Mouse (Mus musculus): ENCODE results near the gene Olfr1178. TPM values are rescaled to one million over a fixed set of nuclear protein-coding genes. Genes with fewer than 3 reads are reported as not detected.
A peak's percentile ranks its signal among the peaks of the same experiment; 100 is the strongest.

The Olfr1178 gene
- not detected in 2 replicates for total RNA-seq (2014; rRNA removed)
- not detected in 2 replicates for polyA plus RNA-seq (2015; fragmentation: Nextera tagmentation; extraction: Ambion mirVana)

GRCm38 (mm10) chr2:88386762-88387161 is at the start of gene Olfr1178:
Gene Olfr1178, plus strand, starts transcription at chr2:88387062.
- no peak for TF ChIP-seq CTCF (IDR thresholded peaks at IDR 0.05; ENCODE audit: low read depth)
- no peaks in the 10 kb centered on the region for H3K27me3 ChIP-seq (ENCODE audit: insufficient read depth, low read length)
- no peaks in the 10 kb centered on the region for H3K9me3 ChIP-seq (ENCODE audit: low read length)
- no peaks in the 10 kb centered on the region for H3K36me3 ChIP-seq (ENCODE audit: insufficient read depth)
- no peak for ATAC-seq
- H3K4me3 ChIP-seq (ENCODE audit: low read depth, low read length) = no peak within 1 kb of the TSS
- no peaks in the 10 kb centered on the region for H3K4me1 ChIP-seq (ENCODE audit: insufficient read depth)
- H3K9ac ChIP-seq = no peak within 1 kb of the TSS
- H3K4me2 ChIP-seq (ENCODE audit: low read depth) = no peak within 1 kb of the TSS
- no peak for DNase-seq
- WGBS = 90% methylated on average over 1 of the region's 1 CpGs
- H3K27ac ChIP-seq (ENCODE audit: low read depth, low read length) = no peak within 1 kb of the TSS

DNA sequence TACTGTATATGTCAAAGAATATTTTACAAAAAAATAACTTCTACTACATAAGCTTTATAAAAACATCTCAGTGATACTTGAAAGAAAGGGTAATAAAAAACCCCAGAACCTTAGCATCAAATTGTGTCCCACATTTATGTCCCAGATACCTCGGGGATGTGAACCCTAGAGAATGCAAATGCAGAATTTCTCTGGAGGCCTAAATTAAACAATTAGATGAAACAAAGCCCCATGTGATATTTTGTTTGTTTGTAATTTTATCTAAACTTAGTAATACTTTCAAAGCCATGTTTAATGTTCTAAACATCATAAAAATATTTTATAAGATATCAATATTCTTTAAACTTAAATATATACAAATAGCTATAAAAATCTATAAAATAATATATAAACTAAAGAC is 40.5 kb upstream of the Olfr1178 start, which contains the start of gene Olfr1177-ps:
Olfr1177-ps (minus strand) TSS at position 101 of the 400 bp plus-strand sequence.
- H3K4me2 ChIP-seq (ENCODE audit: low read depth) = no peak within 1 kb of the TSS

GRCm38 (mm10) chr2:88356304-88356703 is 30.6 kb upstream of the Olfr1178 start:
- H3K9me3 ChIP-seq (ENCODE audit: low read length) = no peaks in the 10 kb centered on the region
- 3% methylated on average over 2 of the region's 2 CpGs for WGBS
- peak; percentile 61 for ATAC-seq

More for the DNA sequence above, 40.5 kb upstream of the Olfr1178 start, which contains the start of gene Olfr1177-ps:
- H3K36me3 ChIP-seq (ENCODE audit: insufficient read depth) = no peaks in the 10 kb centered on the region
- TF ChIP-seq CTCF (IDR thresholded peaks at IDR 0.05; ENCODE audit: low read depth) = no peak
- H3K4me3 ChIP-seq (ENCODE audit: low read depth, low read length) = no peak within 1 kb of the TSS
- 76% methylated on average over 1 of the region's 1 CpGs for WGBS
- ATAC-seq (no peak), DNase-seq (no peak)
- H3K27me3 ChIP-seq (ENCODE audit: insufficient read depth, low read length) = no peaks in the 10 kb centered on the region
- H3K9ac ChIP-seq = no peak within 1 kb of the TSS
- H3K4me1 ChIP-seq (ENCODE audit: insufficient read depth) = no peaks in the 10 kb centered on the region
- H3K9me3 ChIP-seq (ENCODE audit: low read length) = no peaks in the 10 kb centered on the region
- no peak within 1 kb of the TSS for H3K27ac ChIP-seq (ENCODE audit: low read depth, low read length)

GRCm38 (mm10) chr2:88406353-88406752 is 19.5 kb downstream of the Olfr1178 start, which contains the start of gene Olfr1179:
Gene Olfr1179, minus strand, starts transcription at chr2:88406453.
- no peaks in the 10 kb centered on the region for H3K9me3 ChIP-seq (ENCODE audit: low read length)
- no peak within 1 kb of the TSS for H3K4me2 ChIP-seq (ENCODE audit: low read depth)
- ATAC-seq = no peak

More at GRCm38 (mm10) chr2:88356304-88356703, 30.6 kb upstream of the Olfr1178 start:
- Histone ChIP-seq H3K4me1 (ENCODE audit: insufficient read depth) (no peaks in the 10 kb centered on the region), H3K36me3 (ENCODE audit: insufficient read depth) (no peaks in the 10 kb centered on the region), H3K27ac (ENCODE audit: low read depth, low read length) (no peak overlapping the region), H3K27me3 (ENCODE audit: insufficient read depth, low read length) (no peaks in the 10 kb centered on the region), H3K4me2 (ENCODE audit: low read depth) (no peak overlapping the region), H3K9ac (no peak overlapping the region), H3K4me3 (ENCODE audit: low read depth, low read length) (no peak overlapping the region)
- TF ChIP-seq CTCF (IDR thresholded peaks at IDR 0.05; ENCODE audit: low read depth) = peak; percentile 72
- peak; percentile 58 for DNase-seq

DNA sequence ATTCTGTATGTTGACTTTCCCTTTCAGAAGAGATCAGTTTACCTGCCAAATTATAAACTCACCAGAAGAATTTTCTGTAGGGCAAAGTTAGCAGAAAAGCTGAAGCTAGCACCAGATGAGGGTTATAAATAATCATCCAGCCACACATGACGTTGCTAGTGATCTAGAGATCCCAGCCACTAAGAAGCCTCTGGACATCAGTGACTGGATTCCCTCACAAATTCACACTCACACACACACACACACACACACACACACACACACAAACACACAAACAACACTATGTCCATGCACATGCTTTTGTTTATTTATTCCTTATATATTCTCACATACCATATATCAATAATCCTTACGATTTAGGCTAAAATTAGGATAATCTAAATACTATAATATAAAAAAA is 32.2 kb downstream of the Olfr1178 start, which contains the start of gene Olfr1180:
Olfr1180 (minus strand) TSS at position 101 of the 400 bp plus-strand sequence.
- H3K4me2 ChIP-seq (ENCODE audit: low read depth) = no peak within 1 kb of the TSS
- no peaks in the 10 kb centered on the region for H3K27me3 ChIP-seq (ENCODE audit: insufficient read depth, low read length)
- no peak within 1 kb of the TSS for H3K4me3 ChIP-seq (ENCODE audit: low read depth, low read length)
- DNase-seq (no peak), ATAC-seq (no peak)
- TF ChIP-seq CTCF (IDR thresholded peaks at IDR 0.05; ENCODE audit: low read depth) = no peak
- H3K9me3 ChIP-seq (ENCODE audit: low read length) = no peaks in the 10 kb centered on the region
- 90% methylated on average over 2 of the region's 2 CpGs for WGBS
- no peak within 1 kb of the TSS for H3K9ac ChIP-seq
- no peak within 1 kb of the TSS for H3K27ac ChIP-seq (ENCODE audit: low read depth, low read length)
- no peaks in the 10 kb centered on the region for H3K4me1 ChIP-seq (ENCODE audit: insufficient read depth)
- H3K36me3 ChIP-seq (ENCODE audit: insufficient read depth) = no peaks in the 10 kb centered on the region

More at GRCm38 (mm10) chr2:88406353-88406752, 19.5 kb downstream of the Olfr1178 start, which contains the start of gene Olfr1179:
- H3K4me1 ChIP-seq (ENCODE audit: insufficient read depth) = no peaks in the 10 kb centered on the region
- H3K9ac ChIP-seq = no peak within 1 kb of the TSS
- 89% methylated on average over 3 of the region's 3 CpGs for WGBS
- no peaks in the 10 kb centered on the region for H3K36me3 ChIP-seq (ENCODE audit: insufficient read depth)
- H3K27me3 ChIP-seq (ENCODE audit: insufficient read depth, low read length) = no peaks in the 10 kb centered on the region
- H3K4me3 ChIP-seq (ENCODE audit: low read depth, low read length) = no peak within 1 kb of the TSS
- no peak within 1 kb of the TSS for H3K27ac ChIP-seq (ENCODE audit: low read depth, low read length)
- DNase-seq = no peak
- no peak for TF ChIP-seq CTCF (IDR thresholded peaks at IDR 0.05; ENCODE audit: low read depth)

GRCm38 (mm10) chr2:88426071-88426470 is 39.2 kb downstream of the Olfr1178 start, which contains the start of gene Olfr1181:
Gene Olfr1181, minus strand, starts transcription at chr2:88426171.
- ATAC-seq = no peak
- 94% methylated on average over 1 of the region's 1 CpGs for WGBS

DNA sequence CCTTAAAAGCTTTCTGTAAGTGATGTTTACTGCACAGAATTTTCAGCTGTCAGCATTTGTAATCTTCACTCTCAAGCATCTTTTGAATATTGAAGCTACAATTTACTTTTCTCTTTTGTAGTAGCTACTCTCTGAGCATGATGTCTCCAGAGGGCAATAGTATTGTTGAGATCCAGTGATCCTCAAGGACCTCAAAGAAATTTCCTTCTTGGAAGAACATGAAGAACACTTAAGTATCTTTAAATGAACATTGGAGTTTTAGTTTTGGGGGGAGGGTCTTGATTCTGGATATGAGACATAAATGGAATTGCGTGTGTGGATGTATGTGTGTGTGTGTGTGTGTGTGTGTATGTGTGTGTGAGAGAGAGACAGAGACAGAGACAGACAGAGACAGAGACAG is 62.2 kb downstream of the Olfr1178 start, which contains the start of gene Gm13757:
Gm13757 (minus strand) TSS at position 101 of the 400 bp plus-strand sequence.
- H3K9ac ChIP-seq = no peak within 1 kb of the TSS
- no peaks in the 10 kb centered on the region for H3K36me3 ChIP-seq (ENCODE audit: insufficient read depth)
- no peaks in the 10 kb centered on the region for H3K27me3 ChIP-seq (ENCODE audit: insufficient read depth, low read length)
- H3K4me1 ChIP-seq (ENCODE audit: insufficient read depth) = no peaks in the 10 kb centered on the region
- no peak within 1 kb of the TSS for H3K27ac ChIP-seq (ENCODE audit: low read depth, low read length)
- no peak for TF ChIP-seq CTCF (IDR thresholded peaks at IDR 0.05; ENCODE audit: low read depth)
- no peak within 1 kb of the TSS for H3K4me2 ChIP-seq (ENCODE audit: low read depth)
- H3K9me3 ChIP-seq (ENCODE audit: low read length) = no peaks in the 10 kb centered on the region
- DNase-seq (no peak), ATAC-seq (no peak)
- H3K4me3 ChIP-seq (ENCODE audit: low read depth, low read length) = no peak within 1 kb of the TSS
- 93% methylated on average over 1 of the region's 1 CpGs for WGBS

More at GRCm38 (mm10) chr2:88426071-88426470, 39.2 kb downstream of the Olfr1178 start, which contains the start of gene Olfr1181:
- H3K4me3 ChIP-seq (ENCODE audit: low read depth, low read length) = no peak within 1 kb of the TSS
- H3K4me1 ChIP-seq (ENCODE audit: insufficient read depth) = no peaks in the 10 kb centered on the region
- no peaks in the 10 kb centered on the region for H3K9me3 ChIP-seq (ENCODE audit: low read length)
- TF ChIP-seq CTCF (IDR thresholded peaks at IDR 0.05; ENCODE audit: low read depth) = no peak
- H3K36me3 ChIP-seq (ENCODE audit: insufficient read depth) = no peaks in the 10 kb centered on the region
- DNase-seq = no peak
- no peaks in the 10 kb centered on the region for H3K27me3 ChIP-seq (ENCODE audit: insufficient read depth, low read length)
- no peak within 1 kb of the TSS for H3K9ac ChIP-seq
- H3K27ac ChIP-seq (ENCODE audit: low read depth, low read length) = no peak within 1 kb of the TSS
- H3K4me2 ChIP-seq (ENCODE audit: low read depth) = no peak within 1 kb of the TSS

Other genes starting within 250 kb of the Olfr1178 start
- gene Olfr1167, start 231.9 kb upstream of the Olfr1178 start, total RNA-seq (2014; rRNA removed) = not detected in 2 replicates
- gene Olfr1167, start 231.9 kb upstream of the Olfr1178 start, polyA plus RNA-seq (2015; fragmentation: Nextera tagmentation; extraction: Ambion mirVana) = not detected in 2 replicates
- not detected in 2 replicates for gene Olfr1168, start 205.2 kb upstream of the Olfr1178 start, total RNA-seq (2014; rRNA removed)
- gene Olfr1168, start 205.2 kb upstream of the Olfr1178 start, polyA plus RNA-seq (2015; fragmentation: Nextera tagmentation; extraction: Ambion mirVana) = not detected in 2 replicates
- not detected in 2 replicates for gene Olfr1170, start 158.7 kb upstream of the Olfr1178 start, total RNA-seq (2014; rRNA removed)
- not detected in 2 replicates for gene Olfr1170, start 158.7 kb upstream of the Olfr1178 start, polyA plus RNA-seq (2015; fragmentation: Nextera tagmentation; extraction: Ambion mirVana)
- gene Olfr1173, start 107.2 kb upstream of the Olfr1178 start, total RNA-seq (2014; rRNA removed) = not detected in 2 replicates
- not detected in 2 replicates for gene Olfr1173, start 107.2 kb upstream of the Olfr1178 start, polyA plus RNA-seq (2015; fragmentation: Nextera tagmentation; extraction: Ambion mirVana)
- gene Olfr1174-ps, start 71.9 kb upstream of the Olfr1178 start, total RNA-seq (2014; rRNA removed) = not detected in 2 replicates
- not detected in 2 replicates for gene Olfr1174-ps, start 71.9 kb upstream of the Olfr1178 start, polyA plus RNA-seq (2015; fragmentation: Nextera tagmentation; extraction: Ambion mirVana)
- not detected in 2 replicates for gene Olfr1175-ps, start 59.8 kb upstream of the Olfr1178 start, total RNA-seq (2014; rRNA removed)
- gene Olfr1175-ps, start 59.8 kb upstream of the Olfr1178 start, polyA plus RNA-seq (2015; fragmentation: Nextera tagmentation; extraction: Ambion mirVana) = not detected in 2 replicates
- not detected in 2 replicates for gene Olfr1176, start 50.3 kb upstream of the Olfr1178 start, total RNA-seq (2014; rRNA removed)
- not detected in 2 replicates for gene Olfr1176, start 50.3 kb upstream of the Olfr1178 start, polyA plus RNA-seq (2015; fragmentation: Nextera tagmentation; extraction: Ambion mirVana)
- not detected in 2 replicates for gene Olfr1177-ps, start 40.6 kb upstream of the Olfr1178 start, total RNA-seq (2014; rRNA removed)
- gene Olfr1177-ps, start 40.6 kb upstream of the Olfr1178 start, polyA plus RNA-seq (2015; fragmentation: Nextera tagmentation; extraction: Ambion mirVana) = not detected in 2 replicates
- gene Olfr1179, start 19.4 kb downstream of the Olfr1178 start, total RNA-seq (2014; rRNA removed) = not detected in 2 replicates
- not detected in 2 replicates for gene Olfr1179, start 19.4 kb downstream of the Olfr1178 start, polyA plus RNA-seq (2015; fragmentation: Nextera tagmentation; extraction: Ambion mirVana)
- not detected in 2 replicates for gene Olfr1180, start 32.1 kb downstream of the Olfr1178 start, total RNA-seq (2014; rRNA removed)
- gene Olfr1180, start 32.1 kb downstream of the Olfr1178 start, polyA plus RNA-seq (2015; fragmentation: Nextera tagmentation; extraction: Ambion mirVana) = not detected in 2 replicates
- not detected in 2 replicates for gene Olfr1181, start 39.1 kb downstream of the Olfr1178 start, total RNA-seq (2014; rRNA removed)
- not detected in 2 replicates for gene Olfr1181, start 39.1 kb downstream of the Olfr1178 start, polyA plus RNA-seq (2015; fragmentation: Nextera tagmentation; extraction: Ambion mirVana)
- gene Gm13757, start 62.1 kb downstream of the Olfr1178 start, total RNA-seq (2014; rRNA removed) = not detected in 2 replicates
- gene Gm13757, start 62.1 kb downstream of the Olfr1178 start, polyA plus RNA-seq (2015; fragmentation: Nextera tagmentation; extraction: Ambion mirVana) = not detected in 2 replicates
- gene Olfr1183, start 67.8 kb downstream of the Olfr1178 start, total RNA-seq (2014; rRNA removed) = not detected in 2 replicates
- gene Olfr1183, start 67.8 kb downstream of the Olfr1178 start, polyA plus RNA-seq (2015; fragmentation: Nextera tagmentation; extraction: Ambion mirVana) = not detected in 2 replicates
- not detected in 2 replicates for gene Olfr1184, start 96.5 kb downstream of the Olfr1178 start, total RNA-seq (2014; rRNA removed)
- gene Olfr1184, start 96.5 kb downstream of the Olfr1178 start, polyA plus RNA-seq (2015; fragmentation: Nextera tagmentation; extraction: Ambion mirVana) = not detected in 2 replicates
- gene Olfr1185-ps1, start 106.3 kb downstream of the Olfr1178 start, total RNA-seq (2014; rRNA removed) = not detected in 2 replicates
- gene Olfr1185-ps1, start 106.3 kb downstream of the Olfr1178 start, polyA plus RNA-seq (2015; fragmentation: Nextera tagmentation; extraction: Ambion mirVana) = not detected in 2 replicates
- gene Olfr1186, start 131.5 kb downstream of the Olfr1178 start, total RNA-seq (2014; rRNA removed) = not detected in 2 replicates
- gene Olfr1186, start 131.5 kb downstream of the Olfr1178 start, polyA plus RNA-seq (2015; fragmentation: Nextera tagmentation; extraction: Ambion mirVana) = not detected in 2 replicates
- not detected in 2 replicates for gene Olfr1188, start 169.9 kb downstream of the Olfr1178 start, total RNA-seq (2014; rRNA removed)
- gene Olfr1188, start 169.9 kb downstream of the Olfr1178 start, polyA plus RNA-seq (2015; fragmentation: Nextera tagmentation; extraction: Ambion mirVana) = not detected in 2 replicates
- gene Olfr1189, start 199.4 kb downstream of the Olfr1178 start, total RNA-seq (2014; rRNA removed) = 0.19 TPM in 1 of 2 replicates, not detected in the other
- not detected in 2 replicates for gene Olfr1189, start 199.4 kb downstream of the Olfr1178 start, polyA plus RNA-seq (2015; fragmentation: Nextera tagmentation; extraction: Ambion mirVana)